Mouse (Mus musculus) gastrocnemius, postnatal 10 days (tissue): ENCODE measurements around the gene Vcp. TPM values are rescaled to one million over a fixed set of nuclear protein-coding genes. Genes with fewer than 3 reads are reported as not detected.

Experiments
- DNase-seq: peaks from one replicate; pipeline ENCODE4 v3.0.0; 2021; ENCODE audit warnings: mixed read lengths
- total RNA-seq, 2 experiments: library from RNA; stranded (reverse); gene quantifications; 2 replicates each; pipeline ENCODE4 v1.2.3; 2021

Gene Vcp
- total RNA-seq, 2 experiments from 2014 or later: 270 to 274 TPM

DNA sequence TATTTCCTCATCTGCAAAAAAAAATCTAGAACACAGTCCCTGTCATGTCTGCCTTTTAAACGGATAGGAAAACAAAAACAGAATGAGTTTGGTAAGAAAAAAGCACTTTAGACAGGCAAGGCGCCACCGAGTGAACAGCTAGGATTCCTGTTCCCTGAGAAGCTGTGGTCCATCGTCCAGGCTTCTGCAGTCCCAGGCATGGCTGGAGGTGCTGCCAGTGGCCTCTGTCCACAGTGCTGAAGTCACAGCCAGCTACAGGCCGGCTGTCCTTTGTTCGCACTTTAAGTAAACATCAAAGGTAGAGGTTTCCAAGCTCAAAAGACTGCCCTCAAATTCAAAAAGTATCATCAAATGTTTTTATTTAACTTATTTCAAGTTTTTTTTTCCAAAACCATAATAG lies 55.3 kb downstream of the Vcp start:
- DNase-seq: peak; percentile 41

DNA sequence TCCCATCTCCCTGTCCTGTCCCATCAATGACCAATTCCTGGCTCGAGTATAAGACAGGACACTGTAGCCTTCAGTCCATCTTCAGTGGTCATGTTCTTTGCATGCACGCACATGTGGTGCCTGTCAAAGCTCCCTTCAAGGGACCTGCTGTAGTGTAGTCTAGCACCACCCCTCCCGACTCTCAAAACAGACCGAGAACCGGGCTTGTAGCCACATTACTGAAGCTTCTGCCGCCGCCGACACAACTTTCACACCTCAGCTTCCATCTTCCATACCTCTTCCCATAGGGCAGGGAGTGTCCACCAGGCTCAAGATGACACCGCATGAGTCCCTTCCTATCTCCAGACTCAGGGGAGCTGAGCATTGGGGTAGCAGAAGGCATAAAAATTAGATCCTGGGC lies 56.1 kb downstream of the Vcp start:
- DNase-seq: no peak

DNA sequence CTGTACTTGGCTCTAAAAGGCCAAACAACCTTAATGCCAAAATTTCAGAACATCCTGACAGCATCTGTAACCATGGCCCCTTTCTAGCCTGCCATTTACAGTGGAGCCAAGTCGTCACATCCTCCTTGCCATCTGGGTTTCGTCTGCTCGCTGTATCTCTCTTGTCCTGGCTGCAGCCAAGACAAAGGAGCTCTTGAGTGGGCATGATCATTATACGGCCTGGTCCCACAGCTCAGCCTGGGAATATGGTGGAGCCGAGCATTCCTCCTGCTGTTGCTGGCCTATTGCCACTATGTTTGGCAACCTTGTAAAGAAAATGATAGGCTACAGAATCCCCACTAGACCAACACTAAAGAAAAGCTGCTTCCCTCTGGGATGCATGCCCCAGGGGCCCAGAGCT lies 57.0 kb downstream of the Vcp start:
- DNase-seq: no peak

DNA sequence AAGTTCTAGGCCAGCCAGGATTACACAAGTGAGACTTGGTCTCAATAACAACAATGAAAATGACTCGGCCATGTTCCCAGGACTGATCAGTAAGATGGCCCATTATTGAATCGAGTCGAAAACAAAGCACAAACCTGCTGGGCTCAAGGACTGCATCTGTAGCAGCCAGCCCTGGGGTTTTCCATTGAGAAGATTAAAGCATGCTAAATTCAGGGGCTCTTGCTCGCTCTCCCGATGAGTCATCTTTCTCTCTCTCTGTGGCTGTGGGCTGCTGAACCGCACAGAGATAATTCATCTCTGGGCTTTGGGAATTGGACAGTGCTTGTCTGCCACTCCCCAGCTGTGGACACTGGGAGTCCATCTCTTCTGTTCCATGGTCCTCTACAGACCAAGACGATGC lies 58.9 kb downstream of the Vcp start:
- no peak for DNase-seq

DNA sequence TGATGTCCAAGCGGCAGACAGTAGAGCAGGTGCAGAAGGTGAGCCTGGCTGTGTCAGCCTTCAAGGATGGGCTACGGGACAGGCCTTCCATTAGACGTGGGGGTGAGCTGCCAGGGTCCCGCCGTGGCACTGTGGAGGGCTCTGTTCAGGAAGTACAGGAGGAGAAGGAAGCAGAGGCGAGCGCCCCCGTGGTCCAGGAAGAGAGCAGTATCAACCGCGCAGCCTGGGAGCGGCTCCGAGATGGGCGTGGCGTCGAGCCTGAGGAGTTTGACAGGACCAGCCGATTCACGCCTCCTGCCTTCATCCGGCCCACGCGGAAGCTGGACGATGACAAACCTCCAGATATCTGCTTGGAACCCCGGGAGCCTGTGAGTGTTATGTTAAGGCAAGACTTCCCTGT lies 66.7 kb downstream of the Vcp start:
- peak; percentile 69 for DNase-seq

DNA sequence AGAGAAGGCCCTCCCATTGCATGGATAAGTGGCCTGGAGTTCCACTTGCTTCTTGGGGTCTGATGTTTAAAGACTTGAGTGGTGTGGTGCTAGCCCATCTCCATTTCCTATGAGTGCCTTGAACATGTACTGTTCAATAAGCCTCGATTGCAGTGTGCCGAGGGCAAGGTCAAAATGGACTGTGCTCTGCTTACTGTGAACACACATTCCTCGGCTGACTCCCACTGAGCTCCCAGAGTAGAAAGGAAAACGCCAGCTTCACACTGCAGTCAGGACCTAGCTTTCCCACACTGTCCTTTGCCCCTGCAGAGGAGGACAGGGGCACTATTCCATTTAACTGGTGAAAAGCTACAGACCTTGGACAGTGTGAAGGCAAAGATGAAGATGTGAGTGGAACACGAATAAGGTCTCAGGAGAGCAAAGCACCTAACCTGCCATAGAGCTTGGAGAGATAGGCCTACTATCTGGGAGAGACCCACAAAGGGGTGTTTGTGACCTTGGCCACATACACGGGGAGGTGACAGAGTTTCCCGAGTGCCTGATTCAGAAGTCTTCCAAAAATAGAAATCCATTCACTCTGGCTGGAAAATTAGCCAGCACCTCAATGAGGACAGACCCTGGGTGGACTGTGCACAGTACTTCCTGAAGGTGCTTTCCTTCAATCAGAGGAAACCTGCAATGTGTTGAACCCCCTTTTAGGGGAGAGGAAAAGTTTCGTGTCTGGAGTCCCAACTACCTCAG lies 67.9 kb downstream of the Vcp start:
- DNase-seq: no peak

Other genes starting within 250 kb of the Vcp start
- not detected for gene Ccl19, start 243.9 kb downstream of the Vcp start, total RNA-seq
- 1 to 10 TPM; 7.7 to 8.6 TPM for gene Ccl21a, start 226.5 kb downstream of the Vcp start, total RNA-seq
- not detected for gene Fam205a1, start 146.6 kb downstream of the Vcp start, total RNA-seq
- gene Gm12394, start 143.7 kb downstream of the Vcp start, total RNA-seq: not detected
- gene Fam205c, start 126.3 kb downstream of the Vcp start, total RNA-seq: under 1 TPM; 0.38 to 0.63 TPM
- 1 to 10 TPM in 1 of 2 experiments, under 1 TPM in 1; 0.78 to 1.3 TPM for gene Phf24, start 83.8 kb downstream of the Vcp start, total RNA-seq
- 100 to 1,000 TPM; 114 to 122 TPM for gene Dnajb5, start 50.7 kb downstream of the Vcp start, total RNA-seq
- gene 1700022I11Rik, start 30.9 kb downstream of the Vcp start, total RNA-seq: not detected
- gene Fancg, start 10.0 kb upstream of the Vcp start, total RNA-seq: 1 to 10 TPM; 2.9 to 5.0 TPM
- gene Pigo, start 25.3 kb upstream of the Vcp start, total RNA-seq: 1 to 10 TPM; 7.6 to 9.6 TPM
- gene Stoml2, start 31.2 kb upstream of the Vcp start, total RNA-seq: 10 to 100 TPM; 81.8 to 84.3 TPM
- gene Fam214b, start 45.7 kb upstream of the Vcp start, total RNA-seq: 10 to 100 TPM; 19.3 to 23.7 TPM
- gene Unc13b, start 58.4 kb upstream of the Vcp start, total RNA-seq: 1 to 10 TPM; 5.0 to 7.1 TPM